Mouse (Mus musculus): ENCODE data around the gene Ndufb7. TPM values are rescaled to one million over a fixed set of nuclear protein-coding genes. Genes with fewer than 3 reads are reported as not detected.
"Not testable (repeated sequence)": the region's sequence is repeated elsewhere in the genome, so short reads cannot be mapped to it uniquely, and the experiment has no call there.

Gene Ndufb7
- polyA plus RNA-seq, 1 experiment from 2014 or later, result 366 TPM

- Histone ChIP-seq H3K4me2 (replicated peaks; ENCODE audit: low read depth, low read length) (no peak overlapping the region), H3K36me3 (ENCODE audit: control insufficient read depth, insufficient read depth, low read length) (no peaks in the 10 kb centered on the region), H3K4me1 (replicated peaks; ENCODE audit: control insufficient read depth, insufficient read depth, low read length) (no peaks in the 10 kb centered on the region), H3K4me3 (ENCODE audit: low read depth, low read length) (no peak overlapping the region), H3K9me3 (ENCODE audit: control insufficient read depth, low read length) (no peaks in the 10 kb centered on the region), H3K27me3 (ENCODE audit: control insufficient read depth, insufficient read depth, low read length) (no peaks in the 10 kb centered on the region), H3K27ac (ENCODE audit: low read depth, low read length) (no peak overlapping the region), H3K9ac (ENCODE audit: low read depth, low read length) (no peak overlapping the region)
- ATAC-seq (ENCODE audit: low FRiP score) (no peak), DNase-seq (ENCODE audit: low spot score) (no peak)
- 82% methylated on average over 7 of the region's 7 CpGs for WGBS
Observed at GRCm38 (mm10) chr8:83590488-83591023, 24.1 kb downstream of the Ndufb7 start.

GRCm38 (mm10) chr8:83592682-83593081 lies 26.2 kb downstream of the Ndufb7 start:
- no peaks in the 10 kb centered on the region for H3K4me1 ChIP-seq (replicated peaks; ENCODE audit: control insufficient read depth, insufficient read depth, low read length)
- H3K9ac ChIP-seq (ENCODE audit: low read depth, low read length), result peak overlapping the region; percentile 29
- ATAC-seq (ENCODE audit: low FRiP score) (no peak), DNase-seq (ENCODE audit: low spot score) (no peak)
- 80% methylated on average over 3 of the region's 3 CpGs for WGBS
- H3K4me2 ChIP-seq (replicated peaks; ENCODE audit: low read depth, low read length), result peak overlapping the region; percentile 79
- no peak overlapping the region for H3K27ac ChIP-seq (ENCODE audit: low read depth, low read length)
- peak overlapping the region; percentile 88 for H3K4me3 ChIP-seq (ENCODE audit: low read depth, low read length)
- no peaks in the 10 kb centered on the region for H3K36me3 ChIP-seq (ENCODE audit: control insufficient read depth, insufficient read depth, low read length)
- H3K9me3 ChIP-seq (ENCODE audit: control insufficient read depth, low read length), result no peaks in the 10 kb centered on the region
- H3K27me3 ChIP-seq (ENCODE audit: control insufficient read depth, insufficient read depth, low read length), result no peaks in the 10 kb centered on the region

GRCm38 (mm10) chr8:83593325-83594166 lies 27.1 kb downstream of the Ndufb7 start:
- no peak for ATAC-seq (ENCODE audit: low FRiP score)
- Histone ChIP-seq H3K9me3 (ENCODE audit: control insufficient read depth, low read length) (no peaks in the 10 kb centered on the region), H3K4me3 (ENCODE audit: low read depth, low read length) (peak overlapping the region; percentile 88), H3K36me3 (ENCODE audit: control insufficient read depth, insufficient read depth, low read length) (no peaks in the 10 kb centered on the region), H3K27ac (ENCODE audit: low read depth, low read length) (peak overlapping the region; percentile 84), H3K4me2 (replicated peaks; ENCODE audit: low read depth, low read length) (peak overlapping the region; percentile 79), H3K27me3 (ENCODE audit: control insufficient read depth, insufficient read depth, low read length) (no peaks in the 10 kb centered on the region), H3K4me1 (replicated peaks; ENCODE audit: control insufficient read depth, insufficient read depth, low read length) (no peaks in the 10 kb centered on the region), H3K9ac (ENCODE audit: low read depth, low read length) (peak overlapping the region; percentile 79)
- WGBS, result 7% methylated on average over 22 of the region's 22 CpGs
- no peak for DNase-seq (ENCODE audit: low spot score)

GRCm38 (mm10) chr8:83594167-83595049 lies 27.9 kb downstream of the Ndufb7 start:
- peak; percentile 99 for ATAC-seq (ENCODE audit: low FRiP score)
- WGBS, result under 1% methylated on average over 43 of the region's 43 CpGs
- peak; percentile 98 for DNase-seq (ENCODE audit: low spot score)
- no peaks in the 10 kb centered on the region for H3K36me3 ChIP-seq (ENCODE audit: control insufficient read depth, insufficient read depth, low read length)
- no peaks in the 10 kb centered on the region for H3K9me3 ChIP-seq (ENCODE audit: control insufficient read depth, low read length)
- H3K27ac ChIP-seq (ENCODE audit: low read depth, low read length), result peak overlapping the region; percentile 93
- H3K4me1 ChIP-seq (replicated peaks; ENCODE audit: control insufficient read depth, insufficient read depth, low read length), result no peaks in the 10 kb centered on the region
- peak overlapping the region; percentile 79 for H3K9ac ChIP-seq (ENCODE audit: low read depth, low read length)
- H3K27me3 ChIP-seq (ENCODE audit: control insufficient read depth, insufficient read depth, low read length), result no peaks in the 10 kb centered on the region
- H3K4me2 ChIP-seq (replicated peaks; ENCODE audit: low read depth, low read length), result peak overlapping the region; percentile 79
- peak overlapping the region; percentile 88 for H3K4me3 ChIP-seq (ENCODE audit: low read depth, low read length)

GRCm38 (mm10) chr8:83595050-83595345 lies 28.5 kb downstream of the Ndufb7 start:
- not testable (repeated sequence) for H3K36me3 ChIP-seq (ENCODE audit: control insufficient read depth, insufficient read depth, low read length); H3K27me3 ChIP-seq (ENCODE audit: control insufficient read depth, insufficient read depth, low read length); H3K9me3 ChIP-seq (ENCODE audit: control insufficient read depth, low read length); H3K4me1 ChIP-seq (replicated peaks; ENCODE audit: control insufficient read depth, insufficient read depth, low read length); ATAC-seq (ENCODE audit: low FRiP score); DNase-seq (ENCODE audit: low spot score)
- peak overlapping the region; percentile 88 for H3K4me3 ChIP-seq (ENCODE audit: low read depth, low read length)
- H3K4me2 ChIP-seq (replicated peaks; ENCODE audit: low read depth, low read length), result peak overlapping the region; percentile 44
- peak overlapping the region; percentile 93 for H3K27ac ChIP-seq (ENCODE audit: low read depth, low read length)
- WGBS, result 68% methylated on average over 3 of the region's 3 CpGs
- peak overlapping the region; percentile 71 for H3K9ac ChIP-seq (ENCODE audit: low read depth, low read length)

- no peak overlapping the region for H3K9ac ChIP-seq (ENCODE audit: low read depth, low read length)
- H3K9me3 ChIP-seq (ENCODE audit: control insufficient read depth, low read length), result no peaks in the 10 kb centered on the region
- no peaks in the 10 kb centered on the region for H3K27me3 ChIP-seq (ENCODE audit: control insufficient read depth, insufficient read depth, low read length)
- H3K4me1 ChIP-seq (replicated peaks; ENCODE audit: control insufficient read depth, insufficient read depth, low read length), result no peaks in the 10 kb centered on the region
- no peak overlapping the region for H3K4me2 ChIP-seq (replicated peaks; ENCODE audit: low read depth, low read length)
- H3K36me3 ChIP-seq (ENCODE audit: control insufficient read depth, insufficient read depth, low read length), result no peaks in the 10 kb centered on the region
- ATAC-seq (ENCODE audit: low FRiP score) (no peak), DNase-seq (ENCODE audit: low spot score) (peak; percentile 48)
- H3K4me3 ChIP-seq (ENCODE audit: low read depth, low read length), result no peak overlapping the region
- H3K27ac ChIP-seq (ENCODE audit: low read depth, low read length), result no peak overlapping the region
- WGBS, result 26% methylated on average over 3 of the region's 3 CpGs
Observed at GRCm38 (mm10) chr8:83596369-83596768, 29.9 kb downstream of the Ndufb7 start.

- H3K36me3 ChIP-seq (ENCODE audit: control insufficient read depth, insufficient read depth, low read length), result no peaks in the 10 kb centered on the region
- WGBS, result 20% methylated on average over 1 of the region's 1 CpGs
- H3K27me3 ChIP-seq (ENCODE audit: control insufficient read depth, insufficient read depth, low read length), result no peaks in the 10 kb centered on the region
- H3K27ac ChIP-seq (ENCODE audit: low read depth, low read length), result no peak overlapping the region
- H3K4me3 ChIP-seq (ENCODE audit: low read depth, low read length), result no peak overlapping the region
- no peak overlapping the region for H3K4me2 ChIP-seq (replicated peaks; ENCODE audit: low read depth, low read length)
- DNase-seq (ENCODE audit: low spot score), result no peak
- H3K9me3 ChIP-seq (ENCODE audit: control insufficient read depth, low read length), result no peaks in the 10 kb centered on the region
- no peak for ATAC-seq (ENCODE audit: low FRiP score)
- H3K4me1 ChIP-seq (replicated peaks; ENCODE audit: control insufficient read depth, insufficient read depth, low read length), result no peaks in the 10 kb centered on the region
- no peak overlapping the region for H3K9ac ChIP-seq (ENCODE audit: low read depth, low read length)
Observed at GRCm38 (mm10) chr8:83598146-83598545, 31.7 kb downstream of the Ndufb7 start.

GRCm38 (mm10) chr8:83599814-83600213 lies 33.3 kb downstream of the Ndufb7 start:
- Histone ChIP-seq H3K9ac (ENCODE audit: low read depth, low read length) (no peak overlapping the region), H3K4me1 (replicated peaks; ENCODE audit: control insufficient read depth, insufficient read depth, low read length) (no peaks in the 10 kb centered on the region), H3K4me2 (replicated peaks; ENCODE audit: low read depth, low read length) (no peak overlapping the region), H3K9me3 (ENCODE audit: control insufficient read depth, low read length) (no peaks in the 10 kb centered on the region), H3K27me3 (ENCODE audit: control insufficient read depth, insufficient read depth, low read length) (no peaks in the 10 kb centered on the region), H3K4me3 (ENCODE audit: low read depth, low read length) (no peak overlapping the region), H3K27ac (ENCODE audit: low read depth, low read length) (no peak overlapping the region), H3K36me3 (ENCODE audit: control insufficient read depth, insufficient read depth, low read length) (no peaks in the 10 kb centered on the region)
- DNase-seq (ENCODE audit: low spot score), result no peak
- ATAC-seq (ENCODE audit: low FRiP score), result no peak

Data from hindbrain, embryonic 11.5 days (tissue).